Mouse (Mus musculus) stomach, embryonic 16.5 days (tissue): ENCODE measurements at regions not wholly inside any gene's neighbourhood (a gene's known extent, or its start where the extent isn't known, plus 50 kb on each side); places are given as distances from the start of the nearest gene placed in this dataset.

Experiments used
- ATAC-seq: fragments of 200-750 bp; cut with Nextera tagmentation; 2 replicates; pipeline ENCODE4 v1.8.0; 2017; ENCODE audit warnings: moderate number of reproducible peaks, moderate TSS enrichment; ENCODE audit not compliant: insufficient read depth, low FRiP score
- H3K27ac ChIP-seq: fragments of 300-500 bp; sonication (generic); 2 replicates; pipeline ENCODE4 v1.5.1; 2014; ENCODE audit warnings: low read length
- H3K27me3 ChIP-seq: fragments of 300-500 bp; sonication (generic); 2 replicates; pipeline ENCODE4 v1.6.1; 2014; ENCODE audit warnings: low read length, control low read depth, mixed read lengths; ENCODE audit not compliant: control insufficient read depth, insufficient read depth
- H3K36me3 ChIP-seq: fragments of 300-500 bp; sonication (generic); 2 replicates; pipeline ENCODE4 v1.6.1; 2014; ENCODE audit warnings: low read length; ENCODE audit not compliant: control insufficient read depth, insufficient read depth
- H3K4me1 ChIP-seq: fragments of 300-500 bp; sonication (generic); 2 replicates; pipeline ENCODE4 v1.6.1; 2014; ENCODE audit warnings: low read length, control low read depth, mixed read lengths; ENCODE audit not compliant: control insufficient read depth, insufficient read depth
- H3K4me2 ChIP-seq: fragments of 300-500 bp; sonication (generic); 2 replicates; pipeline ENCODE4 v1.6.1; 2014; ENCODE audit warnings: low read depth, low read length, mixed read lengths
- H3K4me3 ChIP-seq: fragments of 300-500 bp; sonication (generic); replicated peaks from 2 replicates; pipeline ENCODE4 v1.5.1; 2014; ENCODE audit warnings: mild to moderate bottlenecking, low read length
- H3K9ac ChIP-seq: fragments of 300-500 bp; sonication (generic); 2 replicates; pipeline ENCODE4 v1.6.1; 2014; ENCODE audit warnings: low read length
- H3K9me3 ChIP-seq: fragments of 300-500 bp; sonication (generic); replicated peaks from 2 replicates; pipeline ENCODE4 v1.6.1; 2016; ENCODE audit warnings: low read length, control low read depth; ENCODE audit not compliant: control insufficient read depth
- WGBS: fragments of 180-500 bp; shearing (Covaris S2); extraction: QIAGEN DNeasy Blood & Tissue Kit; methylation state at CpG from one replicate; pipeline ENCODE4 v1.1.7; 2014; 5-methylcytosine and 5-hydroxymethylcytosine counted together

- Histone ChIP-seq H3K27me3 (no peaks in the 10 kb centered on the region), H3K4me3 (no peak overlapping the region), H3K36me3 (no peaks in the 10 kb centered on the region), H3K4me2 (no peak overlapping the region), H3K9me3 (no peaks in the 10 kb centered on the region), H3K4me1 (no peaks in the 10 kb centered on the region), H3K9ac (no peak overlapping the region), H3K27ac (no peak overlapping the region)
- ATAC-seq: no peak
- 60% methylated on average over 7 of the region's 7 CpGs for WGBS
These were observed 110.6 kb upstream of the Aldh1b1 start for GRCm38 (mm10) chr4:45688233-45688632.

DNA sequence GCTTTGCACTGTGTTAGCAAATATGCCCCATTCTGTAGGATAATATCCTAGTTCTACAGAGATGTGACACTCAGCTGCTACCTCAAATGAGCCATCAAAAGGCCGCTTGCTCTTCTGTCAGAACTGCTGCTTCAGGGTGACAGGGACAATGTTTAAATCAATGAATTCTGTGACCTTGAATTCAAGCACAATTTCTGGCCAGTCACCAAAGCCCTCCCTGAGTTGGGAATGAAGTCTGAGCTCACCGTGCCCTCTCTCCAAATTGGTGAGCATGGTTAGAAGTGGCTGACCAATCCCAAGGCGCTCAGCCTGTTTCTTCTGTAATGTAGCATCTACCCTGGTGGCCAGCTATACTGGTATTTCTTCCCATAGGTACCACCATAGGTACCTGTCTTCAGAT, 113.8 kb upstream of the Aldh1b1 start:
- Histone ChIP-seq H3K27me3 (no peaks in the 10 kb centered on the region), H3K9me3 (no peaks in the 10 kb centered on the region), H3K4me3 (no peak overlapping the region), H3K9ac (no peak overlapping the region), H3K36me3 (no peaks in the 10 kb centered on the region), H3K4me2 (no peak overlapping the region), H3K27ac (no peak overlapping the region), H3K4me1 (no peaks in the 10 kb centered on the region)
- 88% methylated on average over 3 of the region's 3 CpGs for WGBS
- no peak for ATAC-seq

- Histone ChIP-seq H3K36me3 (no peaks in the 10 kb centered on the region), H3K4me1 (no peaks in the 10 kb centered on the region), H3K9me3 (no peaks in the 10 kb centered on the region), H3K4me3 (no peak overlapping the region), H3K27me3 (no peaks in the 10 kb centered on the region), H3K27ac (no peak overlapping the region), H3K9ac (no peak overlapping the region), H3K4me2 (no peak overlapping the region)
- 60% methylated on average over 3 of the region's 3 CpGs for WGBS
- ATAC-seq: no peak; the same call in 1 of the 2 replicates
These were observed 115.6 kb upstream of the Aldh1b1 start for GRCm38 (mm10) chr4:45683205-45683604.

DNA sequence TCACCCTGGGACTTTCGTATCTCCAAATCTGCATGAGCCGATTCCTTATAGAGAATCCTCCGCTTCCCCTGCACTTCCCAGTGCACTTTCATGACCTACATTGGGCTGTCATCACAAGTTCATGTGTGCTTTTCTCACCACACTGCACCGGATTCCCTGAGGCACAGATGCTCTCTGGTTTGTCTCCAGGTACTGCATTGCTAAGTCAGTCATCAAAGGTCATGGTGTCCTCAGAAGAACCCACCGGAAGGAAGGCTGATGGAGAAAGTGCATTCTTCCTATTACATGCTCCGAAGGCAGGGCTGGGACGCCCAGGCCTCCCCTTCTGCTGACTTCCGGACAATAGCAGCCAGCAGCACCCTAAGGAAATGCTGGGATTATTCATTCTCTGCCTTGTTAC, 116.1 kb upstream of the Aldh1b1 start:
- WGBS: 89% methylated on average over 8 of the region's 8 CpGs
- H3K27ac ChIP-seq: no peak overlapping the region
- no peaks in the 10 kb centered on the region for H3K27me3 ChIP-seq
- H3K4me2 ChIP-seq: no peak overlapping the region
- H3K4me3 ChIP-seq: no peak overlapping the region
- ATAC-seq: no peak
- no peaks in the 10 kb centered on the region for H3K4me1 ChIP-seq
- no peaks in the 10 kb centered on the region for H3K36me3 ChIP-seq
- no peaks in the 10 kb centered on the region for H3K9me3 ChIP-seq
- no peak overlapping the region for H3K9ac ChIP-seq

DNA sequence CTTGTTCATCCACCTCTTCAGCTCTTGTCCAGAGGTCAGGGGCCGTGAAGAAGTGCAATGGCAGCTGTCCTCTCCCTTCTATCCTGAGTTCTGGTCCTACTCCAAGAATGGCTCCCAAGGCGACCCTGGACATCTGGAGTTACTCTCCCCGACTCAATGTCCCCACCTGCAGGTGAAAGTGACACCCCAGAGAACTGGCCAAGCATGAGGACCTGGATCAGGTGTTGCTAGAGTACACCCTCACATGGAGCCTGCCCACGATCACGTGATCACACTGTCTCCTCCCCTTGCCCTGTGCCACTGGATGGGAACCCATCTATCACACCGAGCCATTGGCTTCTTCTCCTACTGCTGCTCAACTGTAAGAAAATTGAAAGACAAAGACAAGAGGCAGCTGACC, 122.7 kb upstream of the Aldh1b1 start:
- no peaks in the 10 kb centered on the region for H3K4me1 ChIP-seq
- no peak overlapping the region for H3K4me3 ChIP-seq
- H3K27me3 ChIP-seq: no peaks in the 10 kb centered on the region
- no peak overlapping the region for H3K4me2 ChIP-seq
- WGBS: 68% methylated on average over 6 of the region's 6 CpGs
- H3K9me3 ChIP-seq: no peaks in the 10 kb centered on the region
- H3K27ac ChIP-seq: no peak overlapping the region
- no peaks in the 10 kb centered on the region for H3K36me3 ChIP-seq
- H3K9ac ChIP-seq: no peak overlapping the region
- ATAC-seq: no peak

- Histone ChIP-seq H3K9ac (no peak overlapping the region), H3K4me1 (no peaks in the 10 kb centered on the region), H3K4me2 (no peak overlapping the region), H3K4me3 (no peak overlapping the region), H3K27ac (no peak overlapping the region), H3K27me3 (no peaks in the 10 kb centered on the region), H3K9me3 (no peaks in the 10 kb centered on the region), H3K36me3 (no peaks in the 10 kb centered on the region)
- ATAC-seq: no peak
- WGBS: 92% methylated on average over 10 of the region's 10 CpGs
These were observed 124.5 kb upstream of the Aldh1b1 start for GRCm38 (mm10) chr4:45674291-45674690.

- ATAC-seq: no peak
- no peak overlapping the region for H3K9ac ChIP-seq
- WGBS: 57% methylated on average over 16 of the region's 16 CpGs
- no peaks in the 10 kb centered on the region for H3K4me1 ChIP-seq
- H3K4me2 ChIP-seq: no peak overlapping the region
- no peaks in the 10 kb centered on the region for H3K9me3 ChIP-seq
- no peaks in the 10 kb centered on the region for H3K36me3 ChIP-seq
- H3K27me3 ChIP-seq: no peaks in the 10 kb centered on the region
- no peak overlapping the region for H3K4me3 ChIP-seq
- no peak overlapping the region for H3K27ac ChIP-seq
These were observed 125.6 kb upstream of the Aldh1b1 start for GRCm38 (mm10) chr4:45673081-45673819.

- H3K4me3 ChIP-seq: no peak overlapping the region
- no peak for ATAC-seq
- H3K9ac ChIP-seq: no peak overlapping the region
- H3K9me3 ChIP-seq: no peaks in the 10 kb centered on the region
- no peaks in the 10 kb centered on the region for H3K27me3 ChIP-seq
- 55% methylated on average over 16 of the region's 16 CpGs for WGBS
- no peak overlapping the region for H3K27ac ChIP-seq
- no peaks in the 10 kb centered on the region for H3K4me1 ChIP-seq
- H3K36me3 ChIP-seq: no peaks in the 10 kb centered on the region
- no peak overlapping the region for H3K4me2 ChIP-seq
These were observed 126.4 kb upstream of the Aldh1b1 start for GRCm38 (mm10) chr4:45672262-45673076.

- H3K27me3 ChIP-seq: no peaks in the 10 kb centered on the region
- H3K9ac ChIP-seq: no peak overlapping the region
- H3K9me3 ChIP-seq: no peaks in the 10 kb centered on the region
- 82% methylated on average over 8 of the region's 8 CpGs for whole genome bisulfite sequencing
- no peak overlapping the region for H3K4me2 ChIP-seq
- H3K27ac ChIP-seq: no peak overlapping the region
- no peaks in the 10 kb centered on the region for H3K36me3 ChIP-seq
- no peak for ATAC-seq
- no peaks in the 10 kb centered on the region for H3K4me1 ChIP-seq
- no peak overlapping the region for H3K4me3 ChIP-seq
These were observed 132.1 kb upstream of the Shb start for GRCm38 (mm10) chr4:45664372-45664771.
